Mouse (Mus musculus) heart, embryonic 11.5 days (tissue): ENCODE measurements around the gene Prkca. TPM values are rescaled to one million over a fixed set of nuclear protein-coding genes. Genes with fewer than 3 reads are reported as not detected.

Source experiments
- ATAC-seq: fragments of 200-750 bp; cut with Nextera tagmentation; replicated peaks from 2 replicates; pipeline ENCODE4 v1.8.0; 2017; ENCODE audit warnings: moderate library complexity; ENCODE audit not compliant: insufficient number of reproducible peaks, low FRiP score, low TSS enrichment
- H3K27ac ChIP-seq: fragments of 300-500 bp; sonication (generic); 2 replicates; pipeline ENCODE4 v1.5.1; 2014; ENCODE audit warnings: mild to moderate bottlenecking, low read depth, low read length
- H3K27me3 ChIP-seq: fragments of 300-500 bp; sonication (generic); 2 replicates; pipeline ENCODE4 v1.6.1; 2014; ENCODE audit warnings: mild to moderate bottlenecking, low read length, mixed read lengths; ENCODE audit not compliant: control insufficient read depth, insufficient read depth
- H3K36me3 ChIP-seq: fragments of 300-500 bp; sonication (generic); 2 replicates; pipeline ENCODE4 v1.6.1; 2014; ENCODE audit warnings: mild to moderate bottlenecking, low read length, moderate library complexity, mixed read lengths; ENCODE audit not compliant: control insufficient read depth, insufficient read depth
- H3K4me1 ChIP-seq: fragments of 300-500 bp; sonication (generic); 2 replicates; pipeline ENCODE4 v1.6.1; 2014; ENCODE audit warnings: low read length; ENCODE audit not compliant: control insufficient read depth, insufficient read depth
- H3K4me2 ChIP-seq: fragments of 300-500 bp; sonication (generic); 2 replicates; pipeline ENCODE4 v1.6.1; 2014; ENCODE audit warnings: mild to moderate bottlenecking, moderate library complexity
- H3K4me3 ChIP-seq: fragments of 300-500 bp; sonication (generic); 2 replicates; pipeline ENCODE4 v1.5.1; 2014; ENCODE audit warnings: low read depth, low read length
- H3K9ac ChIP-seq: fragments of 300-500 bp; sonication (generic); 2 replicates; pipeline ENCODE4 v1.6.1; 2014; ENCODE audit warnings: mild to moderate bottlenecking, low read depth, low read length, moderate library complexity
- H3K9me3 ChIP-seq: fragments of 300-500 bp; sonication (generic); replicated peaks from 2 replicates; pipeline ENCODE4 v1.6.1; 2016; ENCODE audit warnings: low read length; ENCODE audit not compliant: control insufficient read depth
- WGBS: fragments of 180-500 bp; shearing (Covaris S2); extraction: QIAGEN DNeasy Blood & Tissue Kit; methylation state at CpG from one replicate; pipeline ENCODE4 v1.1.7; 2014; ENCODE audit not compliant: insufficient replicate concordance; 5-methylcytosine and 5-hydroxymethylcytosine counted together
- polyA plus RNA-seq: library from polyadenylated mRNA; unstranded; fragments of >200 nt; fragmentation: Nextera tagmentation; extraction: Ambion mirVana; gene quantifications from 2 replicates; pipeline ENCODE4 v1.2.1, GENCODE M21; 2014

Gene Prkca
- polyA plus RNA-seq, 1 experiment from 2014 or later: 16.9 TPM

DNA sequence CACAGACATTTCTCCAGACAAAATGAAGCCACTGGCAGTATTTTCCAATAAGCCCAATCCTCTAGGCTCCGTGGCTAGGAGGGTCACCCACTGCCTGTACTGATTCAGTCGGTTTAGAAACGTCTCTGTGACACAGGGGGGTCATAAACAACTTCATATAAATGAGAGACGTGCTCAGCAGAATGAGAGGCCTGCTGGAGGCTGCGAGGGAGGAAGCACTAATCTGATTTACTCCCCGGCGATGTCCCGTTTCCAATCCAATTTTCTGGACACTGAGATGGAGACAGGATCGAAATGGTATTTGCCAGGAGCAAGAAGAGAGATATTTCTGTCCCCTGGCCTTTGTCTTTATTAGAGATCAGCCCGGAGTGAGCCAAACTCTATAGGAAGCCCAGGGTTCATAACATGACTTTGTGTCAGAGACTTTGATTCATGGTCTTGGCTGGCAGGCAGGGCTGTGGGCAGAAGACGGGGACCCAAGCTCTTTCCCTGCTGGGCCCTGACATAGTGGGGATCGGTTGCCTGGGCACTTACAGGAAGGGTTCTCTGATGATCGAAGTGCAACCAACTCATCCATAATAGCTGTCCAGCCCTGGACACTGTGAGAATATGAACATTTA, 120.0 kb downstream of the Prkca start:
- Histone ChIP-seq H3K4me1 (peaks cover 28% of the 10 kb centered on the region), H3K4me3 (no peak overlapping the region), H3K9me3 (no peaks in the 10 kb centered on the region), H3K4me2 (no peak overlapping the region), H3K9ac (0 out of 2 replicates have a peak overlapping the region, but pooled peaks have one; percentile 10), H3K27ac (no peak overlapping the region), H3K36me3 (no peaks in the 10 kb centered on the region), H3K27me3 (no peaks in the 10 kb centered on the region)
- 70% methylated on average over 13 of the region's 13 CpGs for WGBS
- ATAC-seq: no peak

DNA sequence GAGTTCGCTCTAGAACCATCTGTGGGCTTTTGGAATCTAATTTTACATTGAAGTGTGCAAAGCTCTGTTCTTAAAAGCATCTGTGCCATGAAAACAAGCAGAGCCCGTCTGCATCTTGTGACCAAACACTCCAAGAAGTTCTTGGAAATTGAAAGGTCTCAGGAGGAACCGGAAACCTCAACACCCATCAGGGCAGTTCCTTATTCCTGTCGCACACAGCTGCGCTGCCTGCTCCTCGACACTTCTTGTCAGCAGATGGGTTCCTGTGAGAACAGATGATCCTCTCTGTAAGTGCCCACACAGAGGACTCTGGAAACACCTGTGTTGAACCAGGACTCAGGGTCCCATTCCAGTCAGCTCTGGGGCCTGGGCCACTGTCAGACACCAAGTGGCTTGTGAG, 120.6 kb downstream of the Prkca start:
- Histone ChIP-seq H3K27ac (no peak overlapping the region), H3K4me3 (no peak overlapping the region), H3K9ac (0 out of 2 replicates have a peak overlapping the region, but pooled peaks have one; percentile 10), H3K4me1 (peaks cover 22% of the 10 kb centered on the region), H3K4me2 (no peak overlapping the region), H3K27me3 (no peaks in the 10 kb centered on the region), H3K9me3 (no peaks in the 10 kb centered on the region), H3K36me3 (no peaks in the 10 kb centered on the region)
- 78% methylated on average over 6 of the region's 6 CpGs for WGBS
- ATAC-seq: no peak

DNA sequence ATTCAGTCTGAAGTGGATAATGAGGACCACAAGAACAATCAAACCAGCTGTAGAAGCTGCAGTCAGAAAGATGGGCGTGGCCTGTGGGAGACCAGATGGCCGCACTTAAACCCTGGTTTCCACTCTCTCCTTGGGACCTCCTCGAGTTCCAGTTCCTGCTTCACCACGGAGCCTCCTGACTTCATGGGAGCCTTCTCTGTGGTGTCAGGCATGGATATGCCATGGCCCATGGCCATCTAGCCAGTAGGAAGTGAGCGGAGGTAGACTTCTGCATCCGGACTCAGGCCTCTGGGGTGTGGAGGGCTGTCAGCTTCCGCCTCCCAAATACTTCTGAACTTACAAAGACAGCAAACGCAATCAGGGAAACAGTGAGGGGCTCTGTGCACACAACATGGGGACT, 121.1 kb downstream of the Prkca start:
- Histone ChIP-seq H3K36me3 (no peaks in the 10 kb centered on the region), H3K27ac (no peak overlapping the region), H3K4me2 (no peak overlapping the region), H3K4me1 (peaks cover 21% of the 10 kb centered on the region), H3K9ac (no peak overlapping the region), H3K9me3 (no peaks in the 10 kb centered on the region), H3K4me3 (no peak overlapping the region), H3K27me3 (no peaks in the 10 kb centered on the region)
- WGBS: 75% methylated on average over 8 of the region's 8 CpGs
- ATAC-seq: no peak

DNA sequence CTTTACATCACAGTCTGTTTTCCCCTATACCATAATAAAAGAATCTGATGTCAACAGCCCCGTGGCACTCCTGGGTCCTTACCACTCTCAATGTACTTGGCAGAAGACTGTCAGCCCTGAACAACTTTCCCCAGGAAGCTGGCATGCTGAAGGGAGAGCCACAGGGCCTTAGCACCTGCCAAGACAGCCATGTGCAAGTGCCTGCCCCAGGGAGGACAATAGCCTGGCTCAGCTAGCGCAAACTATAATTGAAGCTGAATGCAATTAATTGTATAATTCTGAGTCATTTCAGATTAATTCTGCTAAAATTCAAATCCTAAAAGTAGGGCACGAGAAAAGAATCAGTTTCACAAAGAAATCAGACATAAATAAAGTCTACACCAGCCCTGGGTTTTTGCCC, 121.7 kb downstream of the Prkca start:
- no peaks in the 10 kb centered on the region for H3K36me3 ChIP-seq
- H3K4me2 ChIP-seq: no peak overlapping the region
- no peaks in the 10 kb centered on the region for H3K27me3 ChIP-seq
- no peaks in the 10 kb centered on the region for H3K9me3 ChIP-seq
- H3K9ac ChIP-seq: no peak overlapping the region
- H3K4me3 ChIP-seq: no peak overlapping the region
- H3K4me1 ChIP-seq: peaks cover 15% of the 10 kb centered on the region
- ATAC-seq: no peak
- H3K27ac ChIP-seq: no peak overlapping the region
- 85% methylated on average over 3 of the region's 3 CpGs for WGBS

DNA sequence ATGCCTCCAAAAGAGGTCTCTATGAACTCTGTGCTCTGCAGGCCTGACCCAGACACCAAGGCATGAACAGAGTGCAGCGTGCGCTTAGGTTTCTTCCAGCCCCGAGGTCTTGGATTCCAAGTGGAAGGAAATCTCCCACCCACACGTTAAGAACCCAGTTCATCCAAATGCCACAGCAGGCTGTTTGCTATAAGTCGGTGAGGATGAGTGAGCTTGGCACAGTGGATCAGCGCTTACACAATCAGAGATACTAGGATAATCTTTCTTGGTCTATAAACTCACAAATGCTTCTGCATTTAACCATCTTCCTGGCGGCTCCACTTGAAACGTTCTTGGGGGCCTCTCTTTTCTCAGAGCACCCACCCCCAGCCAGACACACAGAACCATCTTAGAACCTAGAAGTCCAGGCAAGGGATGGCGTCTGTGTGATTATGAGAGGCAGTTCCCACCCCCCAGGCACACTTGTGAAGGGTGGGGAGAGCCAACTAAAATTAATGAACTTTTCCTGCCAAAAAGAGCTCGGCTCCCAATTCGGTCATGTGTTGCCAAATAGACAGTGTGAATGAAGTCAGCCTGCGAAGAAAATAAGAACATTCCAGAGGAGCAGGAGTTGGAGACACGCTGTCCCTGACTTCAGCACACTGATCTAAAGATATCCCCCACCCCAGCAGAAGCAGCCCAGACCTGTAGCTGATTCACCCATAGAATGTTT, 122.4 kb downstream of the Prkca start:
- no peak for ATAC-seq
- WGBS: 78% methylated on average over 13 of the region's 13 CpGs

DNA sequence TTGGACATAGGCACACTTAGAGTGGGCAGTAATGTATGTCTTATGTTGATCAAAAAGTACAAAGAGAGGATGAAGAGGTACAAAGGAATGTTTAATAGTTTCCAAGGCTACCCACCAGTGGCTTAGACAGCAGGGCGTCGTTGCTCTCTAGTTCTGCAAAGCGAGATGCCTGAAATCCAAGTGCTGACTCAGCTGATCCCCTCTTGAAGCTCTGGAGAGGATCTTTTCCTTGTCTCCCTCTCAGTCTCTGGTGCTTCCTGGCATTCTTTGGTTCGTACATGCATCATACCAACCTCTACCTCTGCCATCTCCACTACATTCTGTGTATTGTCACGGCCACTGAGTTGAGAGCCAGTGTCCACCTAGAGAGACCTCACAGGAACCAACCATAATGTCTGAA, 123.1 kb downstream of the Prkca start:
- ATAC-seq: no peak
- H3K4me2 ChIP-seq: no peak overlapping the region
- H3K9ac ChIP-seq: no peak overlapping the region
- no peak overlapping the region for H3K27ac ChIP-seq
- H3K9me3 ChIP-seq: no peaks in the 10 kb centered on the region
- 81% methylated on average over 5 of the region's 5 CpGs for WGBS
- H3K36me3 ChIP-seq: no peaks in the 10 kb centered on the region
- no peaks in the 10 kb centered on the region for H3K27me3 ChIP-seq
- H3K4me1 ChIP-seq: peaks cover 18% of the 10 kb centered on the region
- no peak overlapping the region for H3K4me3 ChIP-seq

More for the DNA sequence above, 122.4 kb downstream of the Prkca start:
- no peaks in the 10 kb centered on the region for H3K9me3 ChIP-seq
- no peaks in the 10 kb centered on the region for H3K36me3 ChIP-seq
- H3K27ac ChIP-seq: no peak overlapping the region
- no peak overlapping the region for H3K4me3 ChIP-seq
- H3K27me3 ChIP-seq: no peaks in the 10 kb centered on the region
- peaks cover 14% of the 10 kb centered on the region for H3K4me1 ChIP-seq
- no peak overlapping the region for H3K4me2 ChIP-seq
- H3K9ac ChIP-seq: no peak overlapping the region

DNA sequence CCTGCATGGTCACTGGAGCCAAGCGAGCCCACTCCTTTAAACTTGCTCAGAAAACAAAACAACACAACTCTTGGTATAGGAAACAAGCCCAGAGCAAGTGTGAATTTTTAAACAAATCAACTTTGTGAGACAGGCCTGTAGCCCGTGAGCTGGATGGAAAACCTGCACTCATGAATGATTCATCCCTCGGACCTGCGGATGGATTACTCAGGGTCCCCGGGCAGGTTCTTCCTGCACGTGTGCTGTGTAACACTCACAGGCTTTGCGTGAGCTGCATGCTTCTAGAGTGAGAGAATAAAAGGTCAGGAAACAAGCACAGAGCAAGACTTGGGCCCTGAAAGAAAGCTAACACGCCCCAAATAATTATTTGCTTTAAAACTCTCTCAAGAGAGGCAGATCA, 126.7 kb downstream of the Prkca start:
- WGBS: 81% methylated on average over 8 of the region's 8 CpGs
- Histone ChIP-seq H3K4me1 (peaks cover 19% of the 10 kb centered on the region), H3K4me3 (no peak overlapping the region), H3K36me3 (no peaks in the 10 kb centered on the region), H3K27ac (no peak overlapping the region), H3K4me2 (no peak overlapping the region), H3K27me3 (no peaks in the 10 kb centered on the region), H3K9me3 (no peaks in the 10 kb centered on the region), H3K9ac (no peak overlapping the region)
- ATAC-seq: no peak

DNA sequence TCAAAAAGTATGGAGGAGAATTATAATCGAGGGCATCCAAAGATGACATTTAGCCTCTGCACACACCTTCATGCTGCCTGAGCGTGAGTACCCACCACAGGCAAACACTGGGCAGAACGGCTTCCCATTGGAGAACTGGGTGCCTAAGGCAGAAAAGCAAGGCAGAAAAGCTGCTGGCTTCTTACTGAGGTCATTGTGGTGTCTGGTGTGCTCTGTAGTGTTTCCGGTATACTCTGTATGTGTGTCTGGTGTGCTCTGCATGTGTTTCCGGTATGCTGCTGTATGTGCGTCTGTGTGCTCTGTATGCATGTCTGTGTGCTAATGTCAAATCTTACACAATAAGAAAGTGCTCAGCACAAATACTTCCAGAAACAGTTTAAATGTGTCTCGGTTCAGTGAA, 127.7 kb downstream of the Prkca start:
- ATAC-seq: no peak
- Histone ChIP-seq H3K36me3 (no peaks in the 10 kb centered on the region), H3K4me2 (no peak overlapping the region), H3K4me3 (no peak overlapping the region), H3K9me3 (no peaks in the 10 kb centered on the region), H3K27me3 (no peaks in the 10 kb centered on the region), H3K27ac (0 out of 2 replicates have a peak overlapping the region, but pooled peaks have one; percentile 29), H3K9ac (no peak overlapping the region), H3K4me1 (peaks cover 17% of the 10 kb centered on the region)
- WGBS: 93% methylated on average over 7 of the region's 7 CpGs
